Mouse (Mus musculus): ENCODE measurements around the gene Tmem253. TPM values are rescaled to one million over a fixed set of nuclear protein-coding genes. Genes with fewer than 3 reads are reported as not detected.

The Tmem253 gene
- polyA plus RNA-seq, 1 experiment from 2014 or later = 0.47 TPM

GRCm38 (mm10) chr14:52018248-52019050, 3.0 kb downstream of the Tmem253 start:
- peak overlapping the region; percentile 74 for H3K4me3 ChIP-seq (ENCODE audit: low read depth, low read length)
- no peaks in the 10 kb centered on the region for H3K36me3 ChIP-seq (ENCODE audit: control insufficient read depth, insufficient read depth, low read length)
- H3K9me3 ChIP-seq (ENCODE audit: control insufficient read depth, low read length) = no peaks in the 10 kb centered on the region
- 88% methylated on average over 15 of the region's 15 CpGs for WGBS
- ATAC-seq (ENCODE audit: low read depth) = no peak
- H3K9ac ChIP-seq (replicated peaks; ENCODE audit: low read depth, low read length) = peak overlapping the region; percentile 93
- no peaks in the 10 kb centered on the region for H3K27me3 ChIP-seq (ENCODE audit: control insufficient read depth, insufficient read depth, low read length)
- H3K4me2 ChIP-seq (ENCODE audit: low read depth, low read length) = peak overlapping the region; percentile 66
- peaks cover 36% of the 10 kb centered on the region for H3K4me1 ChIP-seq (ENCODE audit: control insufficient read depth, insufficient read depth, low read length)
- peak overlapping the region; percentile 99; the same call in 1 of the 2 replicates for H3K27ac ChIP-seq (ENCODE audit: low read depth, low read length)

GRCm38 (mm10) chr14:52019051-52019589, 3.7 kb downstream of the Tmem253 start:
- Histone ChIP-seq H3K4me1 (ENCODE audit: control insufficient read depth, insufficient read depth, low read length) (peaks cover 34% of the 10 kb centered on the region), H3K4me3 (ENCODE audit: low read depth, low read length) (peak overlapping the region; percentile 74), H3K27ac (ENCODE audit: low read depth, low read length) (peak overlapping the region; percentile 99), H3K4me2 (ENCODE audit: low read depth, low read length) (peak overlapping the region; percentile 66), H3K27me3 (ENCODE audit: control insufficient read depth, insufficient read depth, low read length) (no peaks in the 10 kb centered on the region), H3K9me3 (ENCODE audit: control insufficient read depth, low read length) (no peaks in the 10 kb centered on the region), H3K9ac (replicated peaks; ENCODE audit: low read depth, low read length) (peak overlapping the region; percentile 93), H3K36me3 (ENCODE audit: control insufficient read depth, insufficient read depth, low read length) (no peaks in the 10 kb centered on the region)
- 30% methylated on average over 12 of the region's 12 CpGs for WGBS
- ATAC-seq (ENCODE audit: low read depth) = no peak

- H3K9ac ChIP-seq (replicated peaks; ENCODE audit: low read depth, low read length) = peak overlapping the region; percentile 93
- H3K27ac ChIP-seq (ENCODE audit: low read depth, low read length) = peak overlapping the region; percentile 99
- H3K36me3 ChIP-seq (ENCODE audit: control insufficient read depth, insufficient read depth, low read length) = no peaks in the 10 kb centered on the region
- H3K4me2 ChIP-seq (ENCODE audit: low read depth, low read length) = peak overlapping the region; percentile 66
- H3K4me1 ChIP-seq (ENCODE audit: control insufficient read depth, insufficient read depth, low read length) = peaks cover 34% of the 10 kb centered on the region
- peak; percentile 92 for ATAC-seq (ENCODE audit: low read depth)
- peak overlapping the region; percentile 74 for H3K4me3 ChIP-seq (ENCODE audit: low read depth, low read length)
- no peaks in the 10 kb centered on the region for H3K9me3 ChIP-seq (ENCODE audit: control insufficient read depth, low read length)
- no peaks in the 10 kb centered on the region for H3K27me3 ChIP-seq (ENCODE audit: control insufficient read depth, insufficient read depth, low read length)
- under 1% methylated on average over 74 of the region's 74 CpGs for WGBS
Measured at GRCm38 (mm10) chr14:52019590-52020340, 4.3 kb downstream of the Tmem253 start.

- Histone ChIP-seq H3K9me3 (ENCODE audit: control insufficient read depth, low read length) (no peaks in the 10 kb centered on the region), H3K27me3 (ENCODE audit: control insufficient read depth, insufficient read depth, low read length) (no peaks in the 10 kb centered on the region), H3K9ac (replicated peaks; ENCODE audit: low read depth, low read length) (peak within 1 kb of the TSS; percentile 93), H3K4me2 (ENCODE audit: low read depth, low read length) (peak within 1 kb of the TSS; percentile 66), H3K36me3 (ENCODE audit: control insufficient read depth, insufficient read depth, low read length) (no peaks in the 10 kb centered on the region), H3K27ac (ENCODE audit: low read depth, low read length) (peak within 1 kb of the TSS; percentile 99), H3K4me3 (ENCODE audit: low read depth, low read length) (peak within 1 kb of the TSS; percentile 74), H3K4me1 (ENCODE audit: control insufficient read depth, insufficient read depth, low read length) (peaks cover 26% of the 10 kb centered on the region)
- 4% methylated on average over 15 of the region's 15 CpGs for WGBS
- ATAC-seq (ENCODE audit: low read depth) = peak; percentile 64
Measured at GRCm38 (mm10) chr14:52020486-52021137, 5.2 kb downstream of the Tmem253 start, which contains the start of gene Zfp219. Gene Zfp219 (minus strand): TSS chr14:52020733.

GRCm38 (mm10) chr14:52021138-52021529, 5.7 kb downstream of the Tmem253 start:
- Histone ChIP-seq H3K36me3 (ENCODE audit: control insufficient read depth, insufficient read depth, low read length) (no peaks in the 10 kb centered on the region), H3K4me3 (ENCODE audit: low read depth, low read length) (no peak overlapping the region), H3K4me1 (ENCODE audit: control insufficient read depth, insufficient read depth, low read length) (peaks cover 21% of the 10 kb centered on the region), H3K4me2 (ENCODE audit: low read depth, low read length) (peak overlapping the region; percentile 66), H3K27ac (ENCODE audit: low read depth, low read length) (peak overlapping the region; percentile 99; the same call in 1 of the 2 replicates), H3K27me3 (ENCODE audit: control insufficient read depth, insufficient read depth, low read length) (no peaks in the 10 kb centered on the region), H3K9me3 (ENCODE audit: control insufficient read depth, low read length) (no peaks in the 10 kb centered on the region), H3K9ac (replicated peaks; ENCODE audit: low read depth, low read length) (no peak overlapping the region; the same call in 1 of the 2 replicates)
- 45% methylated on average over 4 of the region's 4 CpGs for WGBS
- ATAC-seq (ENCODE audit: low read depth) = no peak

GRCm38 (mm10) chr14:52021568-52022212, 6.2 kb downstream of the Tmem253 start:
- Histone ChIP-seq H3K9me3 (ENCODE audit: control insufficient read depth, low read length) (no peaks in the 10 kb centered on the region), H3K4me2 (ENCODE audit: low read depth, low read length) (no peak overlapping the region), H3K27me3 (ENCODE audit: control insufficient read depth, insufficient read depth, low read length) (no peaks in the 10 kb centered on the region), H3K27ac (ENCODE audit: low read depth, low read length) (no peak overlapping the region), H3K4me3 (ENCODE audit: low read depth, low read length) (no peak overlapping the region), H3K9ac (replicated peaks; ENCODE audit: low read depth, low read length) (no peak overlapping the region), H3K36me3 (ENCODE audit: control insufficient read depth, insufficient read depth, low read length) (no peaks in the 10 kb centered on the region), H3K4me1 (ENCODE audit: control insufficient read depth, insufficient read depth, low read length) (peaks cover 19% of the 10 kb centered on the region)
- WGBS = 87% methylated on average over 8 of the region's 8 CpGs
- ATAC-seq (ENCODE audit: low read depth) = no peak

- no peak overlapping the region for H3K27ac ChIP-seq (ENCODE audit: low read depth, low read length)
- no peaks in the 10 kb centered on the region for H3K27me3 ChIP-seq (ENCODE audit: control insufficient read depth, insufficient read depth, low read length)
- peak overlapping the region; percentile 46 for H3K4me2 ChIP-seq (ENCODE audit: low read depth, low read length)
- no peaks in the 10 kb centered on the region for H3K36me3 ChIP-seq (ENCODE audit: control insufficient read depth, insufficient read depth, low read length)
- no peak overlapping the region for H3K4me3 ChIP-seq (ENCODE audit: low read depth, low read length)
- 60% methylated on average over 3 of the region's 3 CpGs for WGBS
- no peak overlapping the region for H3K9ac ChIP-seq (replicated peaks; ENCODE audit: low read depth, low read length)
- no peak for ATAC-seq (ENCODE audit: low read depth)
- H3K4me1 ChIP-seq (ENCODE audit: control insufficient read depth, insufficient read depth, low read length) = peaks cover 19% of the 10 kb centered on the region
- no peaks in the 10 kb centered on the region for H3K9me3 ChIP-seq (ENCODE audit: control insufficient read depth, low read length)
Measured at GRCm38 (mm10) chr14:52022244-52022708, 6.8 kb downstream of the Tmem253 start.
